Mouse (Mus musculus) gastrocnemius, adult 2 months (tissue): Measurements from ENCODE around the gene Zfp827. TPM values are rescaled to one million over a fixed set of nuclear protein-coding genes. Genes with fewer than 3 reads are reported as not detected.
A peak's percentile ranks its signal among the peaks of the same experiment; 100 is the strongest.

Source experiments
- DNase-seq: peaks from one replicate; pipeline ENCODE4 v3.0.0; 2022
- H3K27ac ChIP-seq: fragments of 200-600 bp; 2 replicates; pipeline ENCODE4 v1.8.1; 2022; ENCODE audit warnings: mild to moderate bottlenecking
- H3K4me3 ChIP-seq: fragments of 200-600 bp; 2 replicates; pipeline ENCODE4 v1.8.1; 2022; ENCODE audit warnings: mild to moderate bottlenecking, moderate library complexity
- CTCF ChIP-seq: fragments of 200-600 bp; IDR thresholded peaks from 2 replicates; pipeline ENCODE4 v1.8.1; 2022; ENCODE audit warnings: antibody characterized with exemption, mild to moderate bottlenecking, moderate library complexity
- intact Hi-C: fragments of 180-260 bp; cut with DNase I; formaldehyde crosslinking; loops from one replicate; pipeline ENCODE4 v1.15.1; 2025
- long read RNA-seq, 2 experiments: library from polyadenylated mRNA; stranded (forward); transcript quantifications; one replicate each; pipeline ENCODE4 v2.0.0; 2021
- total RNA-seq, 2 experiments: library from RNA; stranded (reverse); gene quantifications; 2 replicates each; pipeline ENCODE4 v1.2.3; 2021

The Zfp827 gene
- total RNA-seq: 1 to 10 TPM; 2.7 to 7.1 TPM
- long read RNA-seq, experiment 1, full-length matches to known transcripts: 1 of 4 reads
- long read RNA-seq, experiment 1, partial matches to known transcripts: 1 of 4 reads
- long read RNA-seq, experiment 1, other reads (novel, unspliced or antisense): 2 of 4 reads
- long read RNA-seq, experiment 2, partial matches to known transcripts: 0 of 3 reads
- long read RNA-seq, experiment 2, other reads (novel, unspliced or antisense): 3 of 3 reads

- peak within 1 kb of the TSS; percentile 91 for H3K4me3 ChIP-seq
- H3K27ac ChIP-seq: peak within 1 kb of the TSS; percentile 96
- no peak for TF ChIP-seq CTCF
- intact Hi-C loops: loop anchor here (5.0 kb wide), 6 partner anchors 54 to 534 kb away; partner anchors contain the start of gene Mmaa
- peak; percentile 75 for DNase-seq
Observed at GRCm38 (mm10) chr8:79027977-79028487, at the start of gene Zfp827. Zfp827 (plus strand) TSS chr8:79028437.

DNA sequence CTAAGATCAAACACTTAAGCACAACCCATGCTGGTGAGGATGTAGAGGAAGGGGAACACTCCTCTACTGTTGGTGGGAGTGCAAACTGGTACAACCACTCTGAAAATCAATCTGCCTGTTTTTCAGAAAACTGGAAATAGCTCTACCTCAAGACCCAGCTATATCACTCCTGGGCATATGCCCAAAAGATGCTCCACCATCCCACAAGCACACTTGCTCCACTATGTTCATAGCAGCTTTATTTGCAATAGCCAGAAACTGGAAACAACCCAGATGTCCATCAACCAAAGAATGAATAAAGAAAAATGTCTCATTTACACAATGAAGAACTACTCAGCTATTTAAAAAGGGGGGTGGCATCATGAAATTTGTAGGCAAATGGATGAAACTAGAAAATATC lies 23.9 kb upstream of the Zfp827 start:
- no peak overlapping the region for H3K4me3 ChIP-seq
- DNase-seq: no peak
- intact Hi-C loops: no loop called here
- TF ChIP-seq CTCF: no peak
- H3K27ac ChIP-seq: no peak overlapping the region

DNA sequence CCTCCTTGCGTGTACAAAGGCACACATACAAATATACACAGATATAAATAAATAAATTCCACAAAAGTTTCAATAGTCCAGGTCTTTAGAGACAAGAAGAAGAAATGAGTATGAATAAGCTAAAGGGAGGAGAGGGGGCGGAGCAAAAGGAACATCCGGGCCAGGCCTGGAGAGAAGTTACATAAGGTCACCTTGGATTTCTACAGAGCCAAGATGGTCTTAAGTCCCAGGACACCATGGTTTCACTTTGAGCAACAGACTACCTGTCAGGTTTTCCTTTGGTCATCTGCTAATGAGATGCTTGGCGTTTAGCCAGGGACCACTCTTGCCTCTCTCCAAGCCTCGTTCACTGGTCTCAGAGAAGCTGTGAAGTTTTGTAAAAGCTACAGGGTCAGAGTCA lies 13.2 kb upstream of the Zfp827 start:
- no peak for TF ChIP-seq CTCF
- intact Hi-C loops: no loop called here
- DNase-seq: no peak
- Histone ChIP-seq H3K4me3 (no peak overlapping the region), H3K27ac (no peak overlapping the region)

GRCm38 (mm10) chr8:79016076-79016475 lies 12.2 kb upstream of the Zfp827 start:
- TF ChIP-seq CTCF: no peak
- no peak for DNase-seq
- no peak overlapping the region for H3K4me3 ChIP-seq
- intact Hi-C loops: no loop called here
- no peak overlapping the region for H3K27ac ChIP-seq

DNA sequence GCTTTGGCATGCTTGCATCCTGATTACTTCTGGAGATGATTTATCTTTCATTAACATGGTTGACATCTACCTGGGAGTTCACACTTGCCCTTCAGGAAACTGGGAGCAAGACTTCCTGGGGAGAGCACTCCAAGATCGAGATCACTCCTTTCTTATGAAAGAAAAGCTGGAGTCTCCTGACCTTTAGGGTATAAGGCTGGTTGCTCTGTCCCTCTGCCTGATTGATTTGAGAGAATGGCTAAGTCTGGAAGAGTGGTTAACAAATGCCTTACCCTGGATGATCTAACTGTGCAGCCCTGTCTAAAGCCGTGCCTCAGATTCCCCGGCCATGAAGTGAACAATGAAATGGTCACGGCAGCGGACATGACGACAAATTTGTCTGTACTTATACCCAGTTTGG lies 11.7 kb upstream of the Zfp827 start:
- no peak overlapping the region for H3K27ac ChIP-seq
- H3K4me3 ChIP-seq: no peak overlapping the region
- no peak for DNase-seq
- no peak for TF ChIP-seq CTCF
- intact Hi-C loops: no loop called here

- H3K27ac ChIP-seq: no peak overlapping the region
- H3K4me3 ChIP-seq: no peak overlapping the region
- intact Hi-C loops: no loop called here
- no peak for DNase-seq
- no peak for TF ChIP-seq CTCF
Observed at GRCm38 (mm10) chr8:79023922-79024321, 4.3 kb upstream of the Zfp827 start.

- Histone ChIP-seq H3K27ac (no peak overlapping the region), H3K4me3 (peak overlapping the region; percentile 91; the same call in 1 of the 2 replicates)
- intact Hi-C loops: loop anchor here (5.0 kb wide), 6 partner anchors 55 to 535 kb away; partner anchors contain the start of gene Mmaa
- TF ChIP-seq CTCF: no peak
- DNase-seq: no peak
Observed at GRCm38 (mm10) chr8:79027319-79027718, 918 bp upstream of the Zfp827 start.

DNA sequence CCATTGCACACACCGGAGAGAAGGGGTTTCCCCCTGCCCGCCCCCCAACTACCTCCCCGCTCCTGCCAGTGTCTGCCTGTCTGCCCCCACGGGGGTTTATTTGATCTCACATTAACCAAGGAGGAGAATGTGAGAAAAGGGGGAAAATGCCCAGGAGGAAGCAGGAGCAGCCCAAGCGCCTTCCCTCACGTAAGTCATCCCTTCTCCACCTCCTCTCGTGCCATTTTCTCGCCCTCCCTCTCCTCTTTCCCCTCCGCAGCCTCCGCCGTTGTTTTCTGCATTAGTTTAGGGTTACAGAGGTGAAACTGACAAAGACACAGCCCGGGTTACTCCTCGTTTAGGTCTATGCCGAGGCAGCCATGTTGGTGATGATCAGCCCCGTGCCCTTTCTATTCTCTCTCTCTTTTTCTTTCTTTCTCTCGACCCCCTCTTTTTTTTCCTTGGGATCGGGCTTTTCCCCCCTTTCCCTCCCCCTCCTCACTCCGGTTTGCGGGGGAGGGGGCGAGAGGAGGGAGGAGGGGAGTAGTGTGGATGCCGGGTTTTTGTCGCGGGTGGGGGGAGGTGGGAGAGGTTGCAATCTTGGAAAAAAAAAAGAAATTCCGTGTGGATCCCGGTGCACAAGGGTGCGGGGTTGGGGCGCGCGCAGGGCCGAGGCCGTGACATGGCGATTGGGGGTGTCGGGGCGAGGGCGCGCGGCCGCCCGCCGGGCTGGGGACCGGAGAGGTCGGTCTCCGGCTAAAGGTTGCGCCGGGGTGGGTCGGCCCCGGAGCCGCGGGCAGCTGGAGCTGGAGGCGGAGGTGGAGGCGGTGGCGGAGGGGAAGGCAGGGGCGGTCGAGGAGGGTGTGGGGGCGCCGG lies 531 bp downstream of the Zfp827 start:
- Histone ChIP-seq H3K27ac (peak overlapping the region; percentile 96), H3K4me3 (peak overlapping the region; percentile 91)
- intact Hi-C loops: loop anchor here (5.0 kb wide), 6 partner anchors 54 to 534 kb away; partner anchors contain the start of gene Mmaa
- peak; percentile 74 for DNase-seq
- TF ChIP-seq CTCF: no peak

GRCm38 (mm10) chr8:79029396-79030325 lies 1.4 kb downstream of the Zfp827 start:
- intact Hi-C loops: loop anchor here (5.0 kb wide), 7 partner anchors 53 to 533 kb away; partner anchors contain the start of gene Mmaa
- no peak for TF ChIP-seq CTCF

DNA sequence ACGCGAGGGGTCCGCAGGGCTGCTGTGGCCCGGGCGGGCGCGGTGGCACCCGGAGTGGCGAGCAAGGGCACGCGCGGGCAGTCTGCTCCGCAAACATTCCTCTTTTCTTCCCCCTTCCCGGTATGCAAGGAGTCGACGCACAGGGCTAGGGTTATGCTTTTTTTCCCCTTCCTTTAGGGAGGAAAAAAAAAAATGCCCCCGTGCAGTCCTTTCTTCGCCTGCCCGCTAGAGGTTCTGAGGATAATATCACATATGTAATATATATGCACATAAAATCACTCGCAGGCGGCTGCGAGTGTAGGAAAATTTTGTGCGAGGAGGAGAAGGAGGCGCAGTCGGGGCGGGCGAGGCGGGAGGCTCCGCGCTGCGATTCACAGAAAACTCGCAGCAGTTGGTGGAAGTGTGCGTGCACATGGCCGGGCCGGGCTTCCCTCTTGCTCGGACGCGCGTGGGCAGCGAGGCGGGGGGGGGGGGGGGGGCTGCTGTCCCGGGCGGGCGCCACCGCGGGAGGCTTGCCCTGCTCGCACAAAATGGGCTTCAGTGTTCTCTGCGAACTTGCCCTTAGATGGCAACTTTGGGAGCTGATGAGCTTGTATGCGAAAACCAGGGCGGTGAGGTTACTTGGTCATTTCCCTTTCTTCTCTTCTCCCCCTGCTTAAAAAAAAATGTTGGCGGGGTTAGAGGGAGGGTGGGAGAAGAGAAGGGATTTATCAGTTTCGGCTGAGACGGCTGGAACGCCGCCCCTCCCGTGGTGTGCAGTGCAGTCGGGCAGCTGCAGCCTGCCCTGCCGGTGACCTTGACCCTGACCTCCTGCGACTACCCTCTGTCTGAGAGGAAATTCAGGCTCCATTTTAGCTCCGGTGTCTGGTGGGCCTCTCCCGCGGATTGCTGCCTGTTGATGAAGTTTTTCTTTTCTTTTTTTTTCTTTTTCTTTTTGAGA lies 2.4 kb downstream of the Zfp827 start:
- H3K27ac ChIP-seq: peak overlapping the region; percentile 96
- intact Hi-C loops: loop anchor here (5.0 kb wide), 1 partner anchor 87 kb away; no protein-coding TSS in a partner anchor
- peak overlapping the region; percentile 91 for H3K4me3 ChIP-seq
- no peak for TF ChIP-seq CTCF
- DNase-seq: peak; percentile 62

More at GRCm38 (mm10) chr8:79029396-79030325, 1.4 kb downstream of the Zfp827 start:
- DNase-seq: peak; percentile 82
- peak overlapping the region; percentile 96 for H3K27ac ChIP-seq
- peak overlapping the region; percentile 91 for H3K4me3 ChIP-seq

DNA sequence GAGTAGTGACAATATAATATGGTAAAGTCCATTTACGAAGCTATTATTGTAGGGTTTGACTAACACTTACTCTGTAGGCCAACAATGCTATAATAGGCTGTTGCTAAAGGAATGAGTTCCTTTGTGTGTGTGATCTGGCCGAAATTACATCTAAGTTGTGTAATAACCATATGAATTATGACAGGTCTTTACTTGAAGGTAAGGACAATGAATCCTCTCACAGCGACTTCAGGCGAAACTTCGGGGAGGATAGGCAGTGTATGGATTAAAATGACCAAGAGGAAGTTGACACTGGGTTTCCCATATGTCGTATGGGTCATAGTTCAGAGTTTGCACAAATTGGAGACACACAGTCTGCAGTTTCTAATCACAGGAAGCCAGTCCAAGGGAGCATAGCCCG lies 9.3 kb downstream of the Zfp827 start:
- DNase-seq: no peak
- Histone ChIP-seq H3K27ac (no peak overlapping the region), H3K4me3 (no peak overlapping the region)
- intact Hi-C loops: no loop called here
- TF ChIP-seq CTCF: no peak
